10 mouse cellular contexts compared by ENCODE assay signal in the genomic region with DNA sequence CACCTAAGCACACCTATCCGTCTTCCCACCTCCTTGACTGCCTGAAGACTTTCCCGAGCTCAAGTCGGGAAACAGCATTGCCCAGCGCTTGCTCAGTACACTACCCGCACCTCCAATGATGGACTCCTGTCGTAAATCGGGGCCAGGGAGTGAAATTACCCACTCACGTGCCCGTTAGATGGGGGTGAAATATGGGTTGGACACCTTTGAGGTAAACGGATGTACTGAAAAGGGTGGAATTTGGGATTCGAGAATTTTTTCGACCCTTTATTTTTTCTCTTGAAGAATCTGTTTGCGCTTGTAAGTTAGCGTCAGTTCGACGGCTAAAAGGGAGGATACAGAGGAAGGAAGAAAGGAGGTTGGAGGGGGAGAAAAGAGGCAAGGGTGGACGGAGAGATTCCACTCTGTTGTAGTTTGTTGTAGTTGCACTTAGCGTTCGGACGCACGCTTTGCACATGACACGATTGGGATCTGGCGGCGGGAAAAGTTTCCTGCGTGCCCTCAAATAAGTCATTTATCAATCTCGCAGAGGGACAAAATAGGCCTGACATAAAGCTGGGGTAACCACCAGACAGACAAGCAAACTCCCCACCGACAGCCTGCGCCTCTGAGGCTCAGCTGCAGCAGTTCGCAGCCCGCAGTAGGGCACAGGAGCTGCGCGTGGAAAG. TPM values are rescaled to one million over a fixed set of nuclear protein-coding genes. Genes with fewer than 3 reads are reported as not detected.
DNase-seq lines count a peak whose midpoint lies in the region; ATAC-seq lines count a peak whose summit lies in the region.
"Had no signal": no experiment of that assay in that cellular context is flagged by ENCODE, and none has a peak within 500 bp of the region (broad histone marks: within the 10 kb centered on the region; RNA-seq: fewer than 3 reads in every experiment).

No protein-coding gene starts in this region.

- peak overlapping the region; percentile 70 for H3K4me3 ChIP-seq in heart, embryonic 11.5 days (ENCODE audit: low read depth, low read length)
- H3K4me3 ChIP-seq in embryonic facial prominence, embryonic 11.5 days (ENCODE audit: low read depth, low read length), result peak overlapping the region; percentile 15; the same call in 1 of the 2 replicates
- 0 out of 2 replicates have a peak overlapping the region, but pooled peaks have one; percentile 5 for H3K4me3 ChIP-seq in intestine, embryonic 14.5 days (ENCODE audit: low read depth, low read length)
- peak overlapping the region; percentile 23 for H3K4me3 ChIP-seq in midbrain, embryonic 16.5 days (ENCODE audit: low read depth, low read length)
- H3K4me3 ChIP-seq: heart, adult 2 months had no signal

- ATAC-seq in heart, embryonic 11.5 days (replicated peaks; ENCODE audit: insufficient number of reproducible peaks, low FRiP score, low TSS enrichment), result no peak
- no peak for ATAC-seq in embryonic facial prominence, embryonic 11.5 days (replicated peaks; ENCODE audit: insufficient number of reproducible peaks, low FRiP score, low TSS enrichment, low read depth)
- no peak for ATAC-seq in intestine, embryonic 14.5 days (replicated peaks; ENCODE audit: low FRiP score, low TSS enrichment, low read depth)
- no peak for ATAC-seq in midbrain, embryonic 16.5 days

- H3K36me3 ChIP-seq in heart, embryonic 11.5 days (ENCODE audit: control insufficient read depth, insufficient read depth, low read length), result no peaks in the 10 kb centered on the region
- H3K36me3 ChIP-seq in embryonic facial prominence, embryonic 11.5 days (replicated peaks; ENCODE audit: control insufficient read depth, insufficient read depth, low read depth, low read length), result no peaks in the 10 kb centered on the region
- H3K36me3 ChIP-seq in intestine, embryonic 14.5 days (ENCODE audit: control insufficient read depth, insufficient read depth, low read length), result no peaks in the 10 kb centered on the region
- no peaks in the 10 kb centered on the region for H3K36me3 ChIP-seq in midbrain, embryonic 16.5 days (ENCODE audit: control insufficient read depth, insufficient read depth, low read length)

- no peak for DNase-seq in heart, adult 9 months (ENCODE audit: low spot score in 2 of 2)
- DNase-seq in embryonic facial prominence, embryonic 11.5 days (ENCODE audit: low spot score), result no peak
- DNase-seq in intestine, embryonic 14.5 days (ENCODE audit: low spot score), result peak; percentile 73
- no peak for DNase-seq in urinary bladder, postnatal 4 days (ENCODE audit: low spot score in 2 of 2)
- no peak for DNase-seq in gastrocnemius, postnatal 14 days
- no peak for DNase-seq in right cerebral cortex, adult 2 months (ENCODE audit: low spot score in 2 of 2)
- DNase-seq: thymus, adult 2 months had no signal

- H3K9me3 ChIP-seq in heart, embryonic 11.5 days (replicated peaks; ENCODE audit: control insufficient read depth, low read length), result no peaks in the 10 kb centered on the region
- no peaks in the 10 kb centered on the region for H3K9me3 ChIP-seq in embryonic facial prominence, embryonic 11.5 days (replicated peaks; ENCODE audit: control insufficient read depth, low read length)
- no peaks in the 10 kb centered on the region for H3K9me3 ChIP-seq in intestine, embryonic 14.5 days (ENCODE audit: control insufficient read depth, low read length)
- no peaks in the 10 kb centered on the region for H3K9me3 ChIP-seq in midbrain, embryonic 16.5 days (replicated peaks; ENCODE audit: control insufficient read depth, low read length, poor library complexity, severe bottlenecking)

- peak overlapping the region; percentile 95 for H3K4me2 ChIP-seq in heart, embryonic 11.5 days
- H3K4me2 ChIP-seq in embryonic facial prominence, embryonic 11.5 days (ENCODE audit: low read depth, low read length), result peak overlapping the region; percentile 16; the same call in 1 of the 2 replicates
- peak overlapping the region; percentile 32; the same call in 1 of the 2 replicates for H3K4me2 ChIP-seq in intestine, embryonic 14.5 days (ENCODE audit: low read length)
- peak overlapping the region; percentile 98 for H3K4me2 ChIP-seq in midbrain, embryonic 16.5 days (ENCODE audit: low read length)

- H3K27me3 ChIP-seq in heart, embryonic 11.5 days (ENCODE audit: control insufficient read depth, insufficient read depth, low read length), result peaks cover 19% of the 10 kb centered on the region
- peaks cover 51% of the 10 kb centered on the region for H3K27me3 ChIP-seq in embryonic facial prominence, embryonic 11.5 days (ENCODE audit: control insufficient read depth, insufficient read depth, low read length)
- H3K27me3 ChIP-seq in intestine, embryonic 14.5 days (replicated peaks; ENCODE audit: control insufficient read depth, insufficient read depth, low read length), result peaks cover 60% of the 10 kb centered on the region
- peaks cover 4% of the 10 kb centered on the region for H3K27me3 ChIP-seq in midbrain, embryonic 16.5 days (ENCODE audit: control insufficient read depth, insufficient read depth, low read depth, low read length)

- peak overlapping the region; percentile 94 for H3K9ac ChIP-seq in heart, embryonic 11.5 days (ENCODE audit: low read depth, low read length)
- no peak overlapping the region for H3K9ac ChIP-seq in embryonic facial prominence, embryonic 11.5 days (replicated peaks; ENCODE audit: low read length)
- no peak overlapping the region for H3K9ac ChIP-seq in intestine, embryonic 14.5 days (ENCODE audit: low read length)
- H3K9ac ChIP-seq in midbrain, embryonic 16.5 days (ENCODE audit: low read depth, low read length), result peak overlapping the region; percentile 45; the same call in 1 of the 2 replicates

- peaks cover 30% of the 10 kb centered on the region for H3K4me1 ChIP-seq in heart, embryonic 11.5 days (ENCODE audit: control insufficient read depth, insufficient read depth, low read length)
- H3K4me1 ChIP-seq in embryonic facial prominence, embryonic 11.5 days (ENCODE audit: control insufficient read depth, insufficient read depth, low read length), result peaks cover 17% of the 10 kb centered on the region
- peaks cover 25% of the 10 kb centered on the region for H3K4me1 ChIP-seq in intestine, embryonic 14.5 days (replicated peaks; ENCODE audit: control insufficient read depth, insufficient read depth, low read length)
- peaks cover 38% of the 10 kb centered on the region for H3K4me1 ChIP-seq in midbrain, embryonic 16.5 days (ENCODE audit: control insufficient read depth, insufficient read depth, low read length)

- 1% methylated on average over 32 of the region's 32 CpGs for WGBS in heart, embryonic 11.5 days (ENCODE audit: insufficient replicate concordance)
- WGBS in embryonic facial prominence, embryonic 11.5 days, result 2% methylated on average over 32 of the region's 32 CpGs
- WGBS in intestine, embryonic 14.5 days, result 2% methylated on average over 32 of the region's 32 CpGs
- 2% methylated on average over 32 of the region's 32 CpGs for WGBS in midbrain, embryonic 16.5 days

- intact Hi-C loops in gastrocnemius, postnatal 14 days (cut with DNase I; ENCODE audit: low total_unique reads), result no loop called here

- no peak overlapping the region for H3K27ac ChIP-seq in heart, embryonic 11.5 days (ENCODE audit: low read depth, low read length)
- no peak overlapping the region for H3K27ac ChIP-seq in embryonic facial prominence, embryonic 11.5 days (replicated peaks; ENCODE audit: low read depth, low read length)
- H3K27ac ChIP-seq in intestine, embryonic 14.5 days (ENCODE audit: low read depth), result no peak overlapping the region
- H3K27ac ChIP-seq in midbrain, embryonic 16.5 days (ENCODE audit: low read length), result peak overlapping the region; percentile 61

RNA-seq across cellular contexts. Expression of a gene that starts 1.9 kb away (rescaled TPM):
- 12.6 and 17.9 TPM in 2 replicates for polyA plus RNA-seq in heart, embryonic 11.5 days (2014; fragmentation: Nextera tagmentation; extraction: Ambion mirVana)
- 1.9 and 3.2 TPM in 2 replicates for polyA plus RNA-seq in embryonic facial prominence, embryonic 11.5 days (2014; fragmentation: Nextera tagmentation; extraction: Ambion mirVana)
- polyA plus RNA-seq in intestine, embryonic 14.5 days (2014; fragmentation: Nextera tagmentation; extraction: Ambion mirVana), result 1.8 and 3.7 TPM in 2 replicates
- 15.9 and 33.5 TPM in 2 replicates for polyA plus RNA-seq in midbrain, embryonic 16.5 days (2015; fragmentation: Nextera tagmentation; extraction: Ambion mirVana)
- total RNA-seq in gastrocnemius, postnatal 14 days (2021), result 1 to 10 TPM; 4.1 to 5.7 TPM

Comparison
In these comparisons a context has a peak if more than half of its experiments do, and no peak if none do; other contexts are left out.
1. H3K4me2 ChIP-seq: peak in every context shown above with its lines; median percentile 98 in midbrain, embryonic 16.5 days; 95 in heart, embryonic 11.5 days; 32 in intestine, embryonic 14.5 days; 16 in embryonic facial prominence, embryonic 11.5 days.
2. H3K4me3 ChIP-seq: peak in every context shown above with its lines; median percentile 70 in heart, embryonic 11.5 days; 23 in midbrain, embryonic 16.5 days; 15 in embryonic facial prominence, embryonic 11.5 days; 5 in intestine, embryonic 14.5 days.
3. H3K9ac ChIP-seq: peak in heart, embryonic 11.5 days (single experiment) and midbrain, embryonic 16.5 days (single experiment); none in embryonic facial prominence, embryonic 11.5 days (single experiment) and intestine, embryonic 14.5 days (single experiment).